Mouse (Mus musculus): ENCODE measurements around the gene Pla2g4a. TPM values are rescaled to one million over a fixed set of nuclear protein-coding genes. Genes with fewer than 3 reads are reported as not detected.
A peak's percentile ranks its signal among the peaks of the same experiment; 100 is the strongest.

Pla2g4a gene
- polyA plus RNA-seq, 1 experiment from 2014 or later, result 12.9 TPM

GRCm38 (mm10) chr1:149813616-149814345 is 147.3 kb downstream of the Pla2g4a start:
- ATAC-seq, result no peak
- no peaks in the 10 kb centered on the region for H3K9me3 ChIP-seq (ENCODE audit: low read length)
- 32% methylated on average over 4 of the region's 4 CpGs for WGBS

GRCm38 (mm10) chr1:149809527-149809926 is 151.6 kb downstream of the Pla2g4a start:
- no peak overlapping the region for H3K9ac ChIP-seq (replicated peaks; ENCODE audit: low read depth)
- ATAC-seq, result no peak
- no peaks in the 10 kb centered on the region for H3K27me3 ChIP-seq (replicated peaks; ENCODE audit: insufficient read depth, low read length)
- H3K36me3 ChIP-seq (ENCODE audit: insufficient read depth, low read length), result no peaks in the 10 kb centered on the region
- no peak overlapping the region for H3K4me2 ChIP-seq (replicated peaks; ENCODE audit: low read depth, low read length)
- H3K9me3 ChIP-seq (ENCODE audit: low read length), result no peaks in the 10 kb centered on the region
- no peak overlapping the region for H3K27ac ChIP-seq (ENCODE audit: low read length)
- H3K4me3 ChIP-seq (ENCODE audit: low read depth, low read length), result no peak overlapping the region
- H3K4me1 ChIP-seq (ENCODE audit: insufficient read depth, low read depth, low read length), result no peaks in the 10 kb centered on the region
- TF ChIP-seq CTCF (IDR thresholded peaks at IDR 0.05) (peak; percentile 43), EP300 (IDR thresholded peaks at IDR 0.05) (no peak)
- WGBS, result 62% methylated on average over 1 of the region's 1 CpGs
- peak; percentile 17 for DNase-seq (ENCODE audit: low spot score)

More at GRCm38 (mm10) chr1:149813616-149814345, 147.3 kb downstream of the Pla2g4a start:
- no peak for DNase-seq (ENCODE audit: low spot score)
- TF ChIP-seq EP300 (IDR thresholded peaks at IDR 0.05) (no peak), CTCF (IDR thresholded peaks at IDR 0.05) (no peak)
- Histone ChIP-seq H3K4me3 (ENCODE audit: low read depth, low read length) (no peak overlapping the region), H3K27ac (ENCODE audit: low read length) (no peak overlapping the region), H3K4me2 (replicated peaks; ENCODE audit: low read depth, low read length) (no peak overlapping the region), H3K9ac (replicated peaks; ENCODE audit: low read depth) (no peak overlapping the region), H3K27me3 (replicated peaks; ENCODE audit: insufficient read depth, low read length) (no peaks in the 10 kb centered on the region), H3K36me3 (ENCODE audit: insufficient read depth, low read length) (no peaks in the 10 kb centered on the region), H3K4me1 (ENCODE audit: insufficient read depth, low read depth, low read length) (no peaks in the 10 kb centered on the region)

Other genes with a start within 250 kb of the Pla2g4a start
- gene Ptgs2, start 138.7 kb upstream of the Pla2g4a start, polyA plus RNA-seq (2015; fragmentation: Nextera tagmentation; extraction: Ambion mirVana), result 1.5 and 1.8 TPM in 2 replicates